Mouse (Mus musculus) c-Kit-negative CD71-positive TER-119-positive erythroid progenitor cells, embryonic 14.5 days (primary cell): Measurements from ENCODE around the gene Ptprs.

Source experiments
- DNase-seq: peaks from one replicate; pipeline ENCODE4 v3.0.0-alpha.2; 2013; ENCODE audit warnings: low read depth, low spot score

Ptprs gene

GRCm38 (mm10) chr17:56380286-56380685 is 96.0 kb downstream of the Ptprs start:
- DNase-seq = no peak

GRCm38 (mm10) chr17:56379281-56379834 is 96.9 kb downstream of the Ptprs start:
- no peak for DNase-seq

- DNase-seq = no peak
Observed at GRCm38 (mm10) chr17:56374851-56375250, 101.4 kb downstream of the Ptprs start.

GRCm38 (mm10) chr17:56373136-56374034 is 102.9 kb downstream of the Ptprs start:
- DNase-seq = no peak

- no peak for DNase-seq
Observed at GRCm38 (mm10) chr17:56372109-56372508, 104.2 kb downstream of the Ptprs start.

- no peak for DNase-seq
Observed at GRCm38 (mm10) chr17:56371029-56371660, 105.1 kb downstream of the Ptprs start.

GRCm38 (mm10) chr17:56370090-56370489 is 106.2 kb downstream of the Ptprs start:
- DNase-seq = no peak

GRCm38 (mm10) chr17:56368291-56368790 is 107.9 kb downstream of the Ptprs start:
- DNase-seq = no peak

- no peak for DNase-seq
Observed at GRCm38 (mm10) chr17:56365791-56366673, 110.3 kb downstream of the Ptprs start.
